Mouse (Mus musculus): ENCODE results near the gene Arsk. TPM values are rescaled to one million over a fixed set of nuclear protein-coding genes. Genes with fewer than 3 reads are reported as not detected.

Gene Arsk
- polyA plus RNA-seq, 1 experiment from 2014 or later: 4.7 TPM

GRCm38 (mm10) chr13:76014511-76014910 lies 83.9 kb downstream of the Arsk start:
- no peak for ATAC-seq

More at GRCm38 (mm10) chr13:76014511-76014910, 83.9 kb downstream of the Arsk start:
- Histone ChIP-seq H3K36me3 (ENCODE audit: control insufficient read depth, insufficient read depth, low read length) (no peaks in the 10 kb centered on the region), H3K27me3 (replicated peaks; ENCODE audit: control insufficient read depth, insufficient read depth, low read length) (no peaks in the 10 kb centered on the region), H3K27ac (ENCODE audit: low read depth, low read length) (no peak overlapping the region), H3K9me3 (ENCODE audit: control insufficient read depth, low read length) (no peaks in the 10 kb centered on the region), H3K4me1 (ENCODE audit: control insufficient read depth, insufficient read depth, low read depth, low read length) (peaks cover 6% of the 10 kb centered on the region), H3K4me3 (ENCODE audit: low read length) (no peak overlapping the region), H3K9ac (ENCODE audit: low read depth, low read length) (no peak overlapping the region), H3K4me2 (ENCODE audit: low read length) (no peak overlapping the region)
- WGBS: 89% methylated on average over 2 of the region's 2 CpGs

Other genes with a start within 250 kb of the Arsk start
- gene Rhobtb3, start 154.7 kb downstream of the Arsk start, polyA plus RNA-seq (2015; fragmentation: Nextera tagmentation; extraction: Ambion mirVana): 14.9 and 18.8 TPM in 2 replicates
- gene Spata9, start 131.5 kb downstream of the Arsk start, polyA plus RNA-seq (2015; fragmentation: Nextera tagmentation; extraction: Ambion mirVana): 2.2 and 2.3 TPM in 2 replicates
- 16.1 and 19.9 TPM in 2 replicates for gene Rfesd, start 79.9 kb downstream of the Arsk start, polyA plus RNA-seq (2015; fragmentation: Nextera tagmentation; extraction: Ambion mirVana)
- 4.2 and 5.2 TPM in 2 replicates for gene Gpr150, start 41.7 kb downstream of the Arsk start, polyA plus RNA-seq (2015; fragmentation: Nextera tagmentation; extraction: Ambion mirVana)
- 7.7 and 9.2 TPM in 2 replicates for gene Ttc37, start 74 bp upstream of the Arsk start, polyA plus RNA-seq (2015; fragmentation: Nextera tagmentation; extraction: Ambion mirVana)
- 1.0 and 1.1 TPM in 2 replicates for gene Fam81b, start 206.4 kb upstream of the Arsk start, polyA plus RNA-seq (2015; fragmentation: Nextera tagmentation; extraction: Ambion mirVana)